Mouse (Mus musculus): Measurements from ENCODE around the gene Mospd2.

DNA sequence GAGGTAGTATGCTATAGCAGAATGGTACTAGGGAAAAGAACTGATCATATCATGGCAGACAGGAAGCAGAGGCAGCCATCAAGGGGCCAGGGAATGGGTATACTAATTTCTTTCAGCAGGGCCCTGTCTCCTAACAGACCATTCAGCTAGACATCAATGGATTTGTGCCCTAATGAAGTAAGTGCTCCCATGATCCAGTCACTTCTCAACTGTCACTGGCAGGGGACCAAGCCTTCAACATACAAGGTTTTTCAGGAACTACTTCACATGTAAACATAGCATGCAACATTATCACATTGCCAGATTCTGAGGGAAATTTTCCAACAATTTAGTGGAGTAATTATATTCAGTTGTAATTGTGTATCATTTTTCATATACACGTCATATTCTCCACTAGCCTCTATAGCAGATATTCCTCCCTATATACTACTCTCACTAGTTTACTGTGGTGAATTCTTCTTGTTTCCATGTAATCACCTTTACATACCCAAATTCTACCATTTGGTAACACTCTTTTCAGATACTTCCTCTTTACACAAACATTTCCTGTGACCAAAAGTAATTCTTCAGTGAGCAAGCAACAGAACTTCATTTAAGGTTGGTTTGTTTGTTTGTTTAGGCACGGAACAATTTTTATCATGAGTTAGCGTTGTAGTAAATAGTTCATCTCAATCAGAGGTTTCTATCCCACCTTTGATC lies 14.3 kb downstream of the Mospd2 start:
- TF ChIP-seq POLR2A (IDR thresholded peaks at IDR 0.05; ENCODE audit: insufficient read depth, low read depth, low read length) (no peak), CTCF (IDR thresholded peaks at IDR 0.05; ENCODE audit: insufficient read depth, low read depth, low read length) (no peak)

Data from olfactory bulb, adult 2 months (tissue).